Mouse (Mus musculus): Measurements from ENCODE around the gene Parva.

GRCm38 (mm10) chr7:112603496-112604170 is 176.3 kb downstream of the Parva start:
- TF ChIP-seq CTCF (IDR thresholded peaks at IDR 0.05; ENCODE audit: insufficient read depth, low read depth, low read length), result no peak
- TF ChIP-seq POLR2A (IDR thresholded peaks at IDR 0.05; ENCODE audit: insufficient read depth, low read depth, low read length), result no peak
